Mouse (Mus musculus) stomach, postnatal 0 days (tissue): ENCODE results near the gene Lmx1a. TPM values are rescaled to one million over a fixed set of nuclear protein-coding genes. Genes with fewer than 3 reads are reported as not detected.

Experiments used
- ATAC-seq: fragments of 200-750 bp; cut with Nextera tagmentation; 2 replicates; pipeline ENCODE4 v1.8.0; 2017; ENCODE audit not compliant: low FRiP score, low TSS enrichment
- DNase-seq: peaks from one replicate; pipeline ENCODE4 v3.0.0-alpha.2; 2016; ENCODE audit warnings: low spot score
- H3K27ac ChIP-seq: fragments of 300-500 bp; sonication (generic); replicated peaks from 2 replicates; pipeline ENCODE4 v1.5.1; 2014; ENCODE audit warnings: mild to moderate bottlenecking, control low read depth
- H3K27me3 ChIP-seq: fragments of 300-500 bp; sonication (generic); 2 replicates; pipeline ENCODE4 v1.6.1; 2014; ENCODE audit warnings: low read length; ENCODE audit not compliant: control insufficient read depth, insufficient read depth
- H3K36me3 ChIP-seq: fragments of 300-500 bp; sonication (generic); 2 replicates; pipeline ENCODE4 v1.6.1; 2014; ENCODE audit warnings: low read length, mixed read lengths; ENCODE audit not compliant: control insufficient read depth, insufficient read depth
- H3K4me1 ChIP-seq: fragments of 300-500 bp; sonication (generic); replicated peaks from 2 replicates; pipeline ENCODE4 v1.6.1; 2014; ENCODE audit warnings: antibody characterized with exemption; ENCODE audit not compliant: control insufficient read depth, insufficient read depth
- H3K4me2 ChIP-seq: fragments of 300-500 bp; sonication (generic); replicated peaks from 2 replicates; pipeline ENCODE4 v1.6.1; 2014; ENCODE audit warnings: low read depth, mild to moderate bottlenecking, control low read depth, moderate library complexity
- H3K4me3 ChIP-seq: fragments of 300-500 bp; sonication (generic); 2 replicates; pipeline ENCODE4 v1.5.1; 2014; ENCODE audit warnings: low read depth, low read length, control low read depth
- H3K9ac ChIP-seq: fragments of 300-500 bp; sonication (generic); 2 replicates; pipeline ENCODE4 v1.6.1; 2014; ENCODE audit warnings: mild to moderate bottlenecking, low read length, control low read depth, mixed read lengths
- H3K9me3 ChIP-seq: fragments of 300-500 bp; sonication (generic); 2 replicates; pipeline ENCODE4 v1.6.1; 2016; ENCODE audit warnings: low read length; ENCODE audit not compliant: control insufficient read depth
- CTCF ChIP-seq: IDR thresholded peaks from 2 replicates; pipeline ENCODE4 v1.5.1; 2016; ENCODE audit warnings: antibody characterized with exemption, low read depth, mild to moderate bottlenecking, moderate library complexity
- EP300 ChIP-seq: optimal IDR thresholded peaks from 2 replicates; pipeline ENCODE3; 2016; ENCODE audit warnings: antibody characterized with exemption
- WGBS: fragments of 180-500 bp; shearing (Covaris S2); extraction: QIAGEN DNeasy Blood & Tissue Kit; methylation state at CpG from one replicate; pipeline ENCODE4 v1.1.7; 2014; 5-methylcytosine and 5-hydroxymethylcytosine counted together
- polyA plus RNA-seq: library from polyadenylated mRNA; unstranded; fragments of >200 nt; fragmentation: Nextera tagmentation; extraction: Ambion mirVana; gene quantifications from 2 replicates; pipeline ENCODE4 v1.2.1, GENCODE M21; 2015

The Lmx1a gene
- polyA plus RNA-seq, 1 experiment from 2014 or later = not detected

GRCm38 (mm10) chr1:167872028-167872427 is 183.0 kb downstream of the Lmx1a start:
- Histone ChIP-seq H3K4me1 (no peaks in the 10 kb centered on the region), H3K4me2 (no peak overlapping the region), H3K27ac (no peak overlapping the region), H3K9ac (no peak overlapping the region), H3K4me3 (no peak overlapping the region), H3K27me3 (no peaks in the 10 kb centered on the region), H3K36me3 (no peaks in the 10 kb centered on the region), H3K9me3 (no peaks in the 10 kb centered on the region)
- TF ChIP-seq EP300 (no peak), CTCF (peak; percentile 56)
- DNase-seq (no peak), ATAC-seq (no peak)
- 55% methylated on average over 1 of the region's 1 CpGs for WGBS

GRCm38 (mm10) chr1:167874099-167874498 is 185.1 kb downstream of the Lmx1a start:
- Histone ChIP-seq H3K36me3 (no peaks in the 10 kb centered on the region), H3K4me3 (no peak overlapping the region), H3K27ac (no peak overlapping the region), H3K27me3 (no peaks in the 10 kb centered on the region), H3K4me2 (no peak overlapping the region), H3K4me1 (no peaks in the 10 kb centered on the region), H3K9me3 (no peaks in the 10 kb centered on the region), H3K9ac (no peak overlapping the region)
- 79% methylated on average over 3 of the region's 3 CpGs for WGBS
- DNase-seq (no peak), ATAC-seq (no peak)
- TF ChIP-seq CTCF = no peak

- WGBS = 50% methylated on average over 4 of the region's 4 CpGs
- H3K27me3 ChIP-seq = no peaks in the 10 kb centered on the region
- TF ChIP-seq CTCF (no peak), EP300 (no peak)
- ATAC-seq (no peak), DNase-seq (no peak)
- H3K4me3 ChIP-seq = no peak overlapping the region
- no peaks in the 10 kb centered on the region for H3K36me3 ChIP-seq
- no peak overlapping the region for H3K9ac ChIP-seq
- H3K4me1 ChIP-seq = no peaks in the 10 kb centered on the region
- no peaks in the 10 kb centered on the region for H3K9me3 ChIP-seq
- no peak overlapping the region for H3K27ac ChIP-seq
- no peak overlapping the region for H3K4me2 ChIP-seq
Observed at GRCm38 (mm10) chr1:167877931-167878330, 188.9 kb downstream of the Lmx1a start.

- TF ChIP-seq CTCF = no peak
- no peak for TF ChIP-seq EP300
- ATAC-seq (no peak), DNase-seq (no peak)
- Histone ChIP-seq H3K4me2 (no peak overlapping the region), H3K4me1 (no peaks in the 10 kb centered on the region), H3K36me3 (no peaks in the 10 kb centered on the region), H3K4me3 (no peak overlapping the region), H3K27ac (no peak overlapping the region), H3K9me3 (no peaks in the 10 kb centered on the region), H3K9ac (no peak overlapping the region), H3K27me3 (no peaks in the 10 kb centered on the region)
- WGBS = 49% methylated on average over 11 of the region's 11 CpGs
Observed at GRCm38 (mm10) chr1:167878354-167878753, 189.3 kb downstream of the Lmx1a start.

GRCm38 (mm10) chr1:167885776-167886175 is 196.7 kb downstream of the Lmx1a start:
- no peaks in the 10 kb centered on the region for H3K27me3 ChIP-seq
- H3K4me3 ChIP-seq = no peak overlapping the region
- no peak for TF ChIP-seq EP300
- TF ChIP-seq CTCF = no peak
- ATAC-seq (no peak), DNase-seq (no peak)
- WGBS = 90% methylated on average over 5 of the region's 5 CpGs
- no peak overlapping the region for H3K27ac ChIP-seq
- H3K4me2 ChIP-seq = no peak overlapping the region
- no peak overlapping the region for H3K9ac ChIP-seq
- H3K36me3 ChIP-seq = no peaks in the 10 kb centered on the region
- no peaks in the 10 kb centered on the region for H3K9me3 ChIP-seq
- no peaks in the 10 kb centered on the region for H3K4me1 ChIP-seq

GRCm38 (mm10) chr1:167888120-167888519 is 199.1 kb downstream of the Lmx1a start:
- no peak overlapping the region for H3K9ac ChIP-seq
- no peak overlapping the region for H3K27ac ChIP-seq
- ATAC-seq (no peak), DNase-seq (no peak)
- no peak overlapping the region; the same call in 1 of the 2 replicates for H3K4me3 ChIP-seq
- no peaks in the 10 kb centered on the region for H3K36me3 ChIP-seq
- TF ChIP-seq CTCF = no peak
- no peak for TF ChIP-seq EP300
- no peaks in the 10 kb centered on the region for H3K27me3 ChIP-seq
- H3K4me2 ChIP-seq = no peak overlapping the region
- H3K4me1 ChIP-seq = no peaks in the 10 kb centered on the region
- 47% methylated on average over 5 of the region's 5 CpGs for WGBS
- no peaks in the 10 kb centered on the region for H3K9me3 ChIP-seq
